Mouse (Mus musculus) layer of hippocampus, adult 9-11 months (tissue): ENCODE data around the gene Olfr223.
"Not testable (repeated sequence)": the region's sequence is repeated elsewhere in the genome, so short reads cannot be mapped to it uniquely, and the experiment has no call there.

ENCODE experiments used
- DNase-seq: peaks from one replicate; pipeline ENCODE4 v3.0.0; 2022

The Olfr223 gene

DNA sequence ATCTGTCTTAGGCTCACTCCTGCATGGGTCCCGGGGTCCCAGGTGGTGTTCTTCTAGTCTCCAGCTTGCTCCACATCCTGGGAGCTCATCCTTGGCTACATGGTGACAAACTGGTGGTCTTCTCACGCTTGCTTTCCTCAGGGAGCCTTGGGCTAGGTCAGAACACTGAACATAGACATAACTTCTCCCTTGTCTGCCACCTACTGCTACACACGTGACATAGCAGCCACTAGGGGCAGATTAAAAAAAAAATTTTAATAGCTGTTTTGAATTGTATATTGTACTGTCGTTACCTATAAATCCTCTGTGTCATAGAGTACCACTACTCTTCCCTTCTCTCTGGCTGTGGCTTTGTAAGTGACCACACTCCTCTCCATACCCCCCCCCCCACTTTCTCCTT lies 3.0 kb upstream of the Olfr223 start:
- no peak for DNase-seq

DNA sequence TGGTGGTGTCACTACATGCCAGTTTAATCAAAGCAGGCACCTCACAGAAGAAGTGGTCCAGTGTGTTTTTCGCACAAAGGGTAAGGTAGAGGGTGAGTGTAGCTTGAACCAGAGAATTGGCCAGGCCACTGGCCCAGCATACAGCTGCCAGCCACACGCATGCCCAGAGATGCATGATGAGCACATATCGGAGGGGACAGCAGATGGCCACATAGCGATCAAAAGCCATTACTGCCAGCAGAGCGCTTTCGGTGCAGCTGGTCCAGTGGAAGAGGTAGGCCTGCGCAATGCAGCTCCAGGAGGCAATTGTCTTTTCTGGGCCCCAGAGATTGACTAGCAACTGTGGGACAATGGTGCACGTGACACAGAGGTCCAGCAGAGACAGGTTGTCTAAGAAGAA lies 3.6 kb downstream of the Olfr223 start:
- no peak for DNase-seq

DNA sequence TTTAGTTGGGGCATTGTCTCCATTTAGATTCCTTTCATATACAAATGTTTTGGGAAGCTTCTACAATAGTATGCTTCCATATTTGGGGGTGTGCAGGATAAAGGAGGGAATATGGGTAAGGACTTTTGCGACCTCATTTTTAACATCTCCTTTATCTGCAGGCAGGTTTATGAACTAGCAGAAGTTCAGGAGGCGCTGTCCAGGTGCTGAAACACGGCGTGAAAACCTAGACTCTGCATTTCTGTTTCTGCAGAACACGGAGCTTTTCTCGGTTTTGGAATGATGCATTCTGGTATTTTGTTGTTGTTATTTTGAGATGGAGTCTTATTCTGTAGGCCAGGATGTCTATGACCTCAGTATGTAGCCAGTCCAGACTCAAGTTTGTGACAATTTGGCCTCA lies 8.6 kb downstream of the Olfr223 start:
- no peak for DNase-seq

DNA sequence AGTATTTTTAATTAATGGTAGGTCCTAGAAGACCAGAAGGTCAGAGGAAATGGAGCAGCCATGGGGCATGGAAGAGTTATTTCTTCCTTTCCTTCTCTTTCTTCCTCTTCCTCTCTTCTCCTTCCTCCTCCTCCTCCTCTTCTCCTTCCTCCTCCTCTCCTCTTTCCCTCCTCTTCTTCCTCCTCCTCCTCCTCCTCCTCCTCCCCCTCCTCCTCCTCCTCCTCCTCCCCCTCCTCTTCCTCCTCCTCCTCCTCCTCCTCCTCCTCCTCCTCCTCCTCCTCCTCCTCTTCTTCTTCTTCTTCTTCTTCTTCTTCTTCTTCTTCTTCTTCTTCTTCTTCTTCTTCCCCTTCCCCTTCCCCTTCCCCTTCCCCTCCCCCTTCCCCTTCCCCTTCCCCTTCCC lies 17.0 kb downstream of the Olfr223 start, which contains the start of gene Olfr222:
Gene Olfr222 (minus strand): TSS at position 101 of the 400 bp plus-strand sequence.
- DNase-seq: not testable (repeated sequence)

DNA sequence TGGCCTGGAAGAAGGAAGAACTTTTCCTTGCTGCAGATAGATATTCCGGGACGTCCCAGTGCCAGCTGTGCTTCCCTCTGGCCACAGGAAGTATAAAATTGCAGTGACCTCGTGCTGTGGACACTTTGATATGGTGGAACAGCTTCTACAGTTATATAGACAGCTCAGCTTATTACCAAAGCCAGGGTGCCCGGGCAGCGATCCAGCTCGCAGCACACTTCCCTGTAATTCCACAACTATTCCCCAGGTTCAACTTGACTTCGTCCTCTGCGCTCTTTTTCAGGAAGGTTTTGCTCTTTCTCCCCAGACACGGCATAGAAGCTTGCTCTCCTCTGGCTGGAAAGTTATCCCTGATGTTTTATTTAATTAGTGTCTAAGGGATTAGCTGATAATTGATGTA lies 17.4 kb downstream of the Olfr223 start:
- no peak for DNase-seq

DNA sequence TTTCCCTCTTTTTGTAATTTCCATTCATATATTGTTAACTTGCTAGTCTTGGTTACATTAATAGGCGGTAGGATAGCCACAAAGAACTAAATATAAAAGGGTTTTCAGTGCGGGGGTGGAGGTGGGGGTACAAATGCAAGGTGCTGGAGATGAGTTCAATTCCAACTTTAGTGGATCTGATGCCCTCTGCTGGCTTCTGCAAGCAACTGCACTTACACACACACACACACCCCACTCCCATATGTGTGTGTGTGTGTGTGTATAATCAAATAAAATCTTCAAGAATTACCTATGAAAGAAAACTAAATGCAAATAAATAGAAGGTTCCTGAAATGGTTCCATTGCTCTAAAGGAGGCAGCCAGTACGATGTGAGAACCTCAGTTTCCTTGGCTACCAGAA lies 23.8 kb downstream of the Olfr223 start:
- no peak for DNase-seq

DNA sequence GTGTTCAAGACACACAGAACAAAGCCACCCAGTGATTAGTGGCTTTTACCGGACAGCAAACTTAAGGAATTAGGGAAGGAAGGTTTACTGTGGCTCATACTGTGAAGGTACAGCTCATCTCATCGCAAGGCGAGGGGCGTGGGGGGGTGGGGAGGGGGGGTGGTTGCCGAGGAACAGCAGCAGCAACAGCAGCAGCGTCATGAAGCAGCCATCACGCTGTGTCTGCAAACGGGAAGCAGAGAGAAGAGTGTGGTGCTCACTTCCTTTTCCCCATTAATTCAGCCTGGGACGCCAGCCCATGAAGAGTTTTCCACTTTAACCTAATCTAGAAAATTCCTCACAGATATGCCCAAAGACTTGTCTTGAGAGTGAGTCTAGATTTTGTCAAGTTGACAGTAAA lies 30.3 kb downstream of the Olfr223 start:
- no peak for DNase-seq

DNA sequence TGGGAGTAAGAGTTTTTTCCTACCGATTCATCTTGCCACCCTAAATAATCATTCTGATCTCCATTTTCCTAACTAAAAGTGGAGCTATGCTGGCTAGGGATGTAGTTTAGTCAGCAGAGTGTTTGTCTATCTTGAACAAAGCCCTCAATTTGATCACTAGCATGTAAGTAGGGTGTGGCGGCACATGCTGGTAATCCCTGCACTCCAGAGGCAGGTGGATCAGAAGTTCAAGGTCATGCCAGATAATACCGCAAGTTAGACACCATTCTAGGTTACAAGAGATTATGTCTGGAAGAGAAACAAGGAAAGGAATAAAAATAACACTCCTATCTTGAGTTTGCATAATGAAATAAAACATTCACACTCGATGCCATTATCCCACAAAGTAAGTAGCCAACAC lies 30.8 kb downstream of the Olfr223 start:
- no peak for DNase-seq

DNA sequence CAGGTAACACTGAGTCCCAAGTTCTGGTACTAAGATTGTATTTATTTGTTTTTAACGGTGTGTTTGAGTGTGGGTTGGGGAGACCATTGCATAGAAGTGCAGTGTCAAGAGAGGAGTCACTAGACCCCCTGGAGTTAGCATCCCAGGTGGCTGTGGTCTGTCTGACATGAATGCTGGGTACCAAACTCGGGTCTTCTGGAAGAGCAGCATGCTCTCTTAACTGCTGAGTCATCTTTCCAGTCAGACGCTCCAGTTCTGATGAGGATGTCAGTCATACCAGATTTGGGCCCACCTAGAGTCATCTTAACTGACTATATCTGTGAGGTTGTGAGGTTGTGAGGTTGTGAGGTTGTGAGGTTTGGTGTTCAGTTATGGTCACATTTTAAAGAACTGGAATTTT lies 32.2 kb downstream of the Olfr223 start:
- no peak for DNase-seq

DNA sequence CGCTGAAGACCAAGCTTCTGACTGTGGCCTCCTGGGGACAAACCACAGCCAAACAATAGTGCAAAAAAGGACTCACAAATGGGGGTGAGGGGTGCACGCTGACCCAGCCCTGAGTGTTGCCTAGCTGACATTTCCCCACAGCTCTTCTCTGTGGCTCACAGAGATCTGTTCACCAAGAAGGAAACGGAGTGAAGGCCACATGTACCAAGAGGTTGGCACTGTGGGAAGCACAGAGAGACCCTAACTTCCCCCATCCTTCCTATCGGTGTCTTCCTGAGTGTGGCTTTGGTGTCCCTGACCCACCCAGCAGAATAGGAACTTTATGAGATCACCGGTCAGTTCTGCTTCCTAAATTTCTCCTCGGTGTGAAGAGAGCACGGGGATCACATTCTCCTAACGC lies 38.6 kb downstream of the Olfr223 start:
- no peak for DNase-seq

DNA sequence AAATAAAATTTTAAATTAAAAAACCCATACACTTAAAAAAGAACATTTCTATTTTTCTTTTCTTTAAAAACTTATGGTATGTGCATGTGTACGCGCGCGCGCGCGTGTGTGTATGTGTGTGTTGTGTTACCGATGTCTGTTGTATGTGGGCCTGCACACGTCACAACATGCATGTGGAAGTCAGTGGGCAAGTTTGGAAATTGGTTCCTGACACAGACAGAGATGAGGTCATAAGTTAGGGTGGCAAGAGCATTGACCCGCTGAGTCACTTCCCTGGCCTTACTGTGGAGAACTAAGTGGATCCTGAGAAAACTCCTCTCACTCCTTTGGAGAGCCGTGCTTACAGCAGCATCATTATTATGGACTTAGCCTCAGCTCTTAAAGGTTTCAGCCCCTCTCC lies 39.0 kb downstream of the Olfr223 start:
- DNase-seq: no peak

DNA sequence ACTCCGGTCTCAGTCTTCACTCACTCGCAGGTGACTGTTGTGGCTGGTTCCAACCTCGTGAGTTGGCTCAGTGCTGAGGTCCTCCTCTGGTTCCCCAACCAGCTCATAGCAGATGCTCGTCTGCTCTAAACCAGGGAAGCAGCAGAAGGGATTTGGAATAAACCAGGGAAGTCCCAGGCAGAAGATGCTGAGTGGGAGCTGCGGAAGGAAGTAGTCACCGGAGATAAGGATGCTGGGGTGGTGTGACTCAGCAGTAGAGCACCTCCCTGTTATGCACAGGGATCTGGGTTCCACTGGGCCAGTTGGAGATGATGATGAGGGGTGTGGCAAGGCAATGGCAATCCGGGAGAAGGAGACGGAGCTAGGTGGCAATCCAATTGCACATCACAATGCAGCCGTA lies 49.1 kb downstream of the Olfr223 start:
- no peak for DNase-seq

DNA sequence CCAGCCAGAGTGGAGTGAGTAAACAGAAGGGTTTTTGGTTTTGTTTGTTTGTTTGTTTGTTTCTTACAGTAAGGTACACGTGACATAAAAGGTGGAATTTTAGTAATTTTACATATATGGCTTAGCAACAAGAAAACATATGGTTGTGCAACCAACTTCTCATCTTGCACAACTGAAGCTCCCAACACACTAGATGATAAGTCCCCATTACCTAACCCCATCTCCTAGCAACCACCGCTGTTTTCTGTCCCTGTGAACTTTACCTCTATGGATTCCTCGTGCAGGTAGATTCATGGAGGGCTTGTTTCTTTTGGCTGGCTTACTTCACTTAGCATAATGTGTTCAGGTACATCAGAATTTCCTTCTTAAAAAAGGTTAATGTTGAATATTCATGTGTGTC lies 49.7 kb downstream of the Olfr223 start:
- DNase-seq: no peak

DNA sequence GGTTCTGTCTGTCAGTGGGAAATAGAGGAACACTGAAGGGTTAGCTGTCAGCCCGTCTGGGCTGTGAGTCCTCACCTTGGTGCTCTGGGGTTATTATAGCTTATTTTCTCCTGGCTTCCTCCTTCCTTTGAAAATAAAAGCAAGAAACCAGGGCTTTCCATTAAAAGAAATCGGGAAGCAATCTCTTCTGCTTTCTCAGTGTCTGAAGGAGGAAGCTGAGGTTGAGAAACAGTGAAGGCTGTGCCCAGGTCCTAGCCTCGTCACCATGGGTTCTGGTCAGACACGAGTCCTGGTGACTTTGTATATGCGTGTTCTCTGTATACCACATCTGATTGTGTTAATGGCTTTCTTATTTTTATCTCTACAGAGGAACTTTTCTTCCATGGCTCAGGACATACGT lies 50.6 kb downstream of the Olfr223 start:
- DNase-seq: peak; percentile 60

DNA sequence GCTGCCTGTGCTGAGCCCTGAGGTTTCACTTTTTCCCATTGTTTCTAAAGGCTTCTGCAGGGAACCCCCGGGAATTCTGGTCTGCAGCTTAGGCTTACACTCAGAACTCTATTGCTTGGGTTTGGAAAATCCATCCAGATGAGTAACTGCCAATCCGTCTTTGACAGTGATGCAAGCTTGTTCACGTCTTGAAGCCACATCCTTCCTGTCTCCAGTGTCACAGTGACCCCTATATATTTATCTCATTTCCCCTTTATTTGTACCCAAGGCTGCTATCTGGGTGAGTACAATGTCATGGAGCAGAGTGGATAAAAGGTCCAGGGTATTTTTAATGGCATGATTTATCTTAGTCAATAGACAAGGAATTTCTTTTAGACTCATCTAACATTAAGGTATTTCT lies 51.8 kb downstream of the Olfr223 start, which contains the start of gene Nlrp3:
Gene Nlrp3 (plus strand): TSS at position 245 of the 400 bp plus-strand sequence.
- peak; percentile 51 for DNase-seq

DNA sequence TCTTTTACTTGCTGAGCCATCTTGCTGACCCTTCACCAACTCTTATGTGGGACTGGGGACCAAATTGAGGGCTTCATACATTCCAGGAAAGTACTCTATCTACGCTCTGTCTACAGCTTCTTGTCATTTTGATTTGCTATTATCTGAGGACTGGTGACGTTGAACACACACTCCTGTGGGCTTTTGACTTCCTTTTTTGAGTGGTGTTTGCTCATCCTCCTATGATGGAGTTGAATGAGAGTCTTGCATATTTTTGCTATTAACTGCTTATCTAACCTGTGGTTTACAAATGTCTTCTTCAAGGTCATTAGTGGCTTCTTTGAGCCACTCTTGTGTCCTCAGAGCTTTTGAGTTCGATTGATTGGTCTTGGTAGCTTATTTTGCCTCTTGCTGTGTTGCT lies 53.0 kb downstream of the Olfr223 start:
- DNase-seq: no peak
